Mouse (Mus musculus) thymus, postnatal 4 days (tissue): ENCODE results near the gene Pold2.
"Not testable (repeated sequence)": the region's sequence is repeated elsewhere in the genome, so short reads cannot be mapped to it uniquely, and the experiment has no call there.

ENCODE experiments used
- DNase-seq: peaks from one replicate; pipeline ENCODE4 v3.0.0; 2021

Pold2 gene

DNA sequence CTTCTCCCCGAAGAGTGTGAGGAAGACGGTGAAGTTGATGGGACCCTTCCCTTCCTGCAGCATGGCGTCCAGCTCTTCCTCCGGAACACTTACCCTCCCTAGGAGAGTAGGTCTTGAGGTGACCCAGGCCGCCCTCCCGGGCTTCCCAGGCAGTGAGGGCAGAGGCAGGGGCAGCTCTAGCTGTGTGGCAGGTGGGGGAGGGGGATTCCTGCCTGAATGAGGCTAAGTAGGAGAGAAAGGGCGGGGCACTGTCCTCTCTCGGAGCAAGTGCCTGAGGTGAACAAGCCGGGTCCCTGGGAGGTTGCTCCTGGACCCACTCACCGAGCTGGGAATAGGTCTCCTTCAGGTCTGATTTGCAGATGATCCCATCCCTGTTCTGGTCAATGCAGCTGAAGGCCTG is 19.7 kb upstream of the Pold2 start:
- no peak for DNase-seq

DNA sequence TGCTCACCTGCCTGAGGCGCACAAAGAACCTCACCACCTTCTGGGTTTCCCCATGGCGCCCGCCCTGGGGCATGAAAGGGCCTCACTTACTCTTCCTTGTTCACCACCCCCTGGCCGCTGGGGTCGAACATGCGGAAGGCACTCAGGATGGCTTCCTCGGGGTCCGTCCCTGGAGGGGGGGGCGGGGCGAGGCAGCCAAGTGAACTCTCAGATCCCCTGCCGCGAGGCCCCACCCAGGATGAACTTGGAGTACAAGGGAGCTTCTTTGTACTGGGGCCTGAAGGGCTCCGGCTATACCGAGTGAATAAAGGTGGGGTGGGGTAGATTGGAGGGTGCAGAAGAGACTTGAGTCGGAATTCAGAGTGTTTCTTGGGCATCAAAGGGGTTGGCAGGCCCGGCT is 19.1 kb upstream of the Pold2 start:
- DNase-seq = peak; percentile 37

DNA sequence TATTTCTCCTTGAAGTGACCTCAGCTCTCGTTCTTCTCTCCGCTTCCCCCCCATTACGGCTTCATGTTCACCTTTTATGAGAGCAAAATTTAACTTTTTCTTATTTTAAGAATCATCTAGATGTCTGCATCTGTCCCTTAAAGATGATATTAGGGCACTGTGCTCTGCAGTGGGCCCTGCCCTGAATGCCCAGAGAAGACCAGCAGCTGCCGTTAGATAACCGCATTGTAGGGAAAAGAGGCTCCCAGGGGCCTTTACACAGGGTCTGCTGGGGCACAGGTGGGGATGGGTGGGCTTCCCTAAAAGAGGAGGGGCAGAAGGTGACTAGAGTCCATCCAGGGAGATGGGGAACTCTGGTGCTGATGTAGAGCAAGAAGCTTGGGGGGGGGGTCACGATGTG is 15.7 kb upstream of the Pold2 start:
- DNase-seq = no peak

DNA sequence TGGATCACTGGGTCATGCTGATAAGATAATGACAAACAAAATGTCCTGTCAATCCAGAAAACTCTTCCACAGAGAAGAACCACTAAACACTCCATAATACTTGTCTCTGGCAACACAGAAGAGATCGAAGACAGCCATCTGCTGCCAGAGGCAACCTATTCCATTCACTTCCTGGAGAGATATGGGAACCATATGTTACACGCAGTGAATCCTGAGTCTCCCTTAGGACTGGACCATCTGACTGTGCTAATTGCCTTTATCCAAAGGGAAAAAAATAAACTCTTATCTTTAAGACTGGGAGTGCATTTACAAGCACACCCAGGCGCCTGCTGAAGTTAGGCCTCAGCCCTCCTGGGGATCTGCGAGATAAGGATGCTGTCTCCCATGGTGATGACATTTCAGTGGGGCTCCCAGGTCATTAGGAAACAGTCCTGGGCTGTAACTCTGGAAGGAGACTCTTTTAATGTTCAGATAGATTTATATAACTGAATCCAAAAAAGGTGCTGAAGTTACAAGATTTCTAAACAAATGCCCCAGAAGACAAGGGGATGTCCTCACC is 14.8 kb upstream of the Pold2 start:
- DNase-seq = no peak

DNA sequence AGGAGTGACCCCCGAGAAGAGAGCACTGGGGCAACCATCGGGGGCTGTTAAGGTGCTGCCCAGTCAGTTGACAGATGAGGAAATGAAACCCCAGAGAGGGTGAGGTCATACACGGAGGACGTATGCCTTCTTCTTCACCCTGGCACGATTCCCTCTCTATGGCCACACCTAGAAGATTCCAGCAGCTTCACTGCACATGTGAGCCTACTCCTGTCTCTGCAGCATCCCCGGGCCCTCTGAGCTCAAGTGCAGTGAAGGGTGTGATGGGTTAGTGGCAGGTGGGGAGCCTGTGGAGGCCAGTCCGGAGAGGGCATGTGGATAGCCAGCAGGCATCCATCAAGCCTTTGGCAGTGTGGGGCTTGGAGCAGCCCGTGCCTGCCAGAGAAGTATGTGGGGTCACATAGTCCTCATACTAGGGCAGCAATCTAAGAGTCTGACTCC is 14.1 kb upstream of the Pold2 start:
- DNase-seq = no peak

DNA sequence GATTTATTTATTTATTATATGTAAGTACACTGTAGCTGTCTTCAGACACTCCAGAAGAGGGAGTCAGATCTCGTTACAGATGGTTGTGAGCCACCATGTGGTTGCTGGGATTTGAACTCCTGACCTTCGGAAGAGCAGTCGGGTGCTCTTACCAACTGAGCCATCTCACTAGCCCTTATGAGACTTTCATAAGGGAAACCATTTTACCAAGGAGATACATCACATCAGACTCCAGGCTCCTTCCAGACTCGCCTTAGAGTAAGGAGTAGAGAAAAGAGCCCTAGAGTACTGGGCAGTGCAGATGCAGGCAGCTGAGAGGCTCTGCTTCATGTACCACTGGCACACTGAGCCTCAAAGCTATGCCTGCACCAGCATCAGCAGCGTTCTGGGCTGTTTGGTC is 10.5 kb upstream of the Pold2 start:
- DNase-seq = not testable (repeated sequence)

DNA sequence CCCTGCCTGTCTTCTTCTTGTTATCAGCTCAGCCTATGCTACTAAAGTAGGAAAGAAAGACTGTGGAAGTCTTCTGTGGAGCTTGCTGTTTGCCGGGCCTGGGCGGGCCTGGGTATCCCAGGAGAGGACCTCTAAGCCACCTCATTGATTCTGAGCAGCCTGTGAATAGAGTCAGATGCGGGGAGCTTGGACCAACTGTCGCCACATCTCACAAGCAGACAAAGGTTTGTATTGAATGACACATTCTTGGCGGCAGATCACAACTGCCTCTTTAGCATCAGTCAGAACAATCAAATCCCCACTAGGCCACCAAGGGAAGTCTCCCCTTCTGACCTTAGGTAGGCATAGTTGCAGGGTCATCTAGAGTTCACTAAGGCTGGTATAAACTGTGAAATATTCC is 9.2 kb upstream of the Pold2 start:
- DNase-seq = no peak

DNA sequence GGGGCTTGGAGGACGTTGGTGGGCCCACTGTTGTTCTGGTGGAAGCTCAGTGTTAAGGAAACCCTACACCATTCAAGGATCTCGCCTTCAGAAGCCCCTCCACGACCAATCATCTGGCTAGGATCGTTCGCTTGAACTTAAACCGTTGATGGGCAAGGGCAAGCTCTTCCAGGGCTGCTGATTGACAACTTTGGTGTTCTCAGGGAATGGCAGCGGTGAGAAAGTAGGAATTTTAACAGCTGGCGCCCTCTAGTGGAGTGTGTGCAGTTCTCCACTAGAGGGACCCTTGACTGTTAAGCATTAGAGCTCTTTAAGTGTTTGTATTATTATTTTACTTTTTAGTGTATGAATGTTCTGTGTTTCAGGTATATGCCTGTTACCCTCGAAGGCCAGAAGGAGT is 8.1 kb upstream of the Pold2 start:
- DNase-seq = peak; percentile 78

DNA sequence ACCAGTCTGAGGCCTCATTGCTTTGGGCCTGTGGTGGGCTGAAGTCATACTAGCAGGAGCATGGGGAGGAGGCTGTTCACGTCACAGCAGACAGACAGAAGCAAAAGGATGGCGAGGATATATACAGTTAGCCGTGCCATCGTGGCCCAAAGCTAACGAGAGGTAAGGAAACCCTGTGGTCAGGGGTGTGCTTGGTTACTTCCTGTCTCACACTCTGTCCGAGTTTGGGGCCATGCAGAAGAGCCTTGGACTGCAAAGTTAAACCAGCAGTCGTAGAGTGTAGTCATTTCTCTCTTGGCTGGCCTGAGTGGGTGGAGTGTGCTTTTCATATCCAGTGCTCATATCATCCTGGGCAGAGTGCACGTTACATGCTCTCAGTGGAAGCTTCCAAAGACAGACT is 4.4 kb upstream of the Pold2 start:
- no peak for DNase-seq

DNA sequence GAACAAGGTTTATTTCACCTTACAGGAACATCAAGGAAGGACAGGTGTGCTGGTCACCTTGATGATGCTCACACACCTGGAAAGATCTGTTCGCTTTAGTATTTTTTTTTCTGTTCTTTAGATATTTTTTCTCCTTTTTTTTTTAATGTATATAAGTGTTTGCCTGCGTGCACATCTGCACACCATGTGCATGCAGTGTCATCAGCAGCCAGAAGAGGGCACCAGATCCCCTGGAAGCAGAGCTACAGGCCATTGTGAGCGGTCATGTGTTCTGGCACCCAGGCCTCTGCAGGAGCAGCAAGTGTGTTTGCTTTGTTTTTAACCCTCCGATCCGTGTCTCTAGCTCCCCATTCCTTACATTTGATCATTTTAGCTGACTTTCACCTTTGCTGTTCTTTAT is 1.8 kb upstream of the Pold2 start:
- DNase-seq = peak; percentile 80

DNA sequence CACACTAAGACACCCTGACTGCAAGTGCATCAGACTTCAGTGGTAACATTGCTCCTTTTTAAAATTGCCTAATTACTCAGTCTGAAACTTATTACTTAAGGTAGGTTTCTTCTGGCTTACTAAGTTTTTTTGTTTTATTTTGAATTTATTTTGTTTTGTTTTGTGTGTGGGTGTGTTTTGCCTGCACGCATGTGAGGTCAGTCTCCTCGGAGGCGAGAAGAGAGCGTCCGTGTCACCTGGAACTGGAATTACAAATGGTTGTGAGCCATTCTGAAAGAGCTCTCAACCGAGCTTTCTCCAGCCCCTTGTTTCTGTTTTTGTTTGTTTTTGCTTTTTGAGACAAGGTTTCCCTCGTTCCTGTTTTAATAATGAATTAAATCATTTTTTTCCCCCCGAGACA is 569 bp upstream of the Pold2 start:
- no peak for DNase-seq

DNA sequence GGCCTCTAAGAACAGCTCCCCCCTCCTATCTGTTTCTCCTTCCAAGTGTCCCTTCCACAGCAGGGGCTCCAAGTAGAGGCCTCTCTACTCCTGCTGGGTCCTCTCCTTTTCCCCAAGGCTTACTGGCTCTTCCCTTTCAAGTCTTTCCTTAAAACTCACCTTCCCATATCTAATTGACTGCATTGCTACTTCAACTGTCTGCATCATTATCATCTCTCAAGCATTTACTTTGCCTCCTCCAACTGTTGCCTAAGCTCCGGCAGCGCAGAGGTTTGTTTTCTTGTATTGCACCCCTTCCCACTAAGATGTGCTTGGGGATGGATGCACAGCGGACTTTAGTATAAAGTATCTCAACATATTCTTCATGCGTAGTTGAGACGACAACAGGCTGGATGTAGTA is 671 bp downstream of the Pold2 start:
- no peak for DNase-seq

DNA sequence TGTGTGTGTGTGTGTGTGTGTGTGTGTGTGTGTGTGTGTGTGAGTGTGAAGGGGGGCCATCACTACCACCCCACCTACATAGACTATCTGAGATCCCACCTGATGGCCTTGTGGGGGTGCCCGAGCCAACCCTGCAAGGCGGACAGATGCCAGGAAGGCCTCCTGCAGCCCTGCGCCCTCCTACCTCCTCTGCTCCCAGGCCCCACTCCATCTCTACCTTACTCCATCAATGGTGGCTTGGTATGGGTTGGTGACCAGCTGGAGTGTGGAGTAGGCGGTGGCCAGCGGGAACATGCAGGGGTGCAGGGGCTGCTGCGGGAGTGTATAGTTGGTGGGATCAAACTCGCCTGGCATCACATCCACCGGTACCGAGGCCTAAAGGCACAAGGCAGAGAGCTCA is 4.9 kb downstream of the Pold2 start:
- DNase-seq = no peak

DNA sequence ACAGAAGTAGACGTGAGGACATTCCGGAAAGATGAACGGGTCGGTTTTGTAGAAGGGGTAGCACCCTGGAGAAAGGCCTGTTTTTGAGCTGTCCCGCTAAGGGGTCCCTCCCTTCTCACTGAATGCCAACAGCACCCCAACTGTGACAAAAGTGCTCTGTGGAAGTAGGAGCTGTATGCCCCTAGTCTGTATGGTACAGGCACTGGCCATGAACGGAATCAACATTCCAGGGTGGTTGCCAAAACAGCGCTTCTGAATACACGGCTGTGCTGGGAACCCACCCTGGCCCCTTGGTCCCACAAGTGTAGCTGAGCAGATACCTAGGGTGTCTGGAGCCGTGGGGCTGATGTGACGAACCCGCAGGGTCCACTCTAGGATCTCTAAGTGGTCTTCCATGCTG is 5.4 kb downstream of the Pold2 start:
- no peak for DNase-seq

DNA sequence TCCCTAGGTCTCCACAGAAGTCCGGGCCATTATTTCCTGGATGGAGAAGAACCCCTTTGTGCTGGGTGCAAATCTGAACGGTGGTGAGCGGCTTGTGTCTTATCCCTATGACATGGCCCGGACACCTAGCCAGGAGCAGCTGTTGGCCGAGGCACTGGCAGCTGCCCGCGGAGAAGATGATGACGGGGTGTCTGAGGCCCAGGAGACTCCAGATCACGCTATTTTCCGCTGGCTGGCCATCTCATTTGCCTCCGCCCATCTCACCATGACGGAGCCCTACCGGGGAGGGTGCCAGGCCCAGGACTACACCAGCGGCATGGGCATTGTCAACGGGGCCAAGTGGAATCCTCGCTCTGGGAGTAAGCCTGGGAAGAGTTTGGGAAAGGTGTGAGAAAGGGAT is 8.0 kb downstream of the Pold2 start:
- no peak for DNase-seq

DNA sequence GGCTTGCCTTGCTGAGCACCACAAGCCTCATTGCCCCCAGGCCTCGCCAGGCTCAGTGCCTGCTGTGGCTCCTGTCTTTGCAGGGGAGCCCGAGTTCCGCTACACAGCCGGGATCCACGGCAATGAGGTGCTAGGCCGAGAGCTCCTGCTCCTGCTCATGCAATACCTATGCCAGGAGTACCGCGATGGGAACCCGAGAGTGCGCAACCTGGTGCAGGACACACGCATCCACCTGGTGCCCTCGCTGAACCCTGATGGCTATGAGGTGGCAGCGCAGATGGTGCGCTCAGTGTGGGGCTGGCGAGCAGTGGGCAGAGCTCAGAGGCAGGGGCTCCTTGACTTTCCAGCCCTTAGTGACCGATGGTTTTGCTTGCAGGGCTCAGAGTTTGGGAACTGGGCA is 8.8 kb downstream of the Pold2 start:
- no peak for DNase-seq

DNA sequence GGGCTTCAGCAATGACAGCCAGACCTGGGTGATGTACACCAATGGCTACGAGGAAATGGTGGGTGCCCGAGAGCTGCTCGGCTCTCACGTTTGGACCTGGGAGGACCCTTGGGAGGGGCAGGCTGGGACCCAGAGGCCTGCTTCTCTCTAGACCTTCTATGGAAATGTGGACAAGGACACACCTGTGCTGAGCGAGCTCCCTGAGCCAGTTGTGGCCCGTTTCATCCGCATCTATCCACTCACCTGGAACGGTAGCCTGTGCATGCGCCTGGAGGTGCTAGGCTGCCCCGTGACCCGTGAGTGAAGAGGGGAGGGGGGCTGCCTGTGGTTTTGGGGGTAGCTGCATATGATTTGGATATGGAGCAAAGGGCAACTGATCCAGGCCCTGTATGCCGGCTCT is 9.8 kb downstream of the Pold2 start:
- DNase-seq = no peak

DNA sequence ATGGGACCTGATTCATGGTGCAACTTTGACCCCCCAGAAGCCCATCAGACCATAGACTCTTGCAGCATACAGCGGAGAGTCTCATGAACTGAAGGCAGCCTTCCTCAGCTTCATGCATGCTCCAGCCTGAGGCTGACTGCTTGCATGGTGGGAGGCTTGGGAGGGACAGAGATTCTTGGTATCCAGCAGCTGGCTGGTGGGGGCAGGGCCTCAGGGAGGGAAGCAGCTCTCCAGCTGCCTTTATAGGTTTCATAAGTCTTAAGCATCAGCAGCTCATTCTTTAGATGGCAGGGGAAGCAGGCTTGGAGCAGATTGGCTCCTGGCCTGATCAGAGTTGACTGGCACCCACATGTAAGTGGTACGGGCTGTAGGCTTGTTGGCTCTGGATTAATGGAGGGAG is 10.9 kb downstream of the Pold2 start:
- no peak for DNase-seq

DNA sequence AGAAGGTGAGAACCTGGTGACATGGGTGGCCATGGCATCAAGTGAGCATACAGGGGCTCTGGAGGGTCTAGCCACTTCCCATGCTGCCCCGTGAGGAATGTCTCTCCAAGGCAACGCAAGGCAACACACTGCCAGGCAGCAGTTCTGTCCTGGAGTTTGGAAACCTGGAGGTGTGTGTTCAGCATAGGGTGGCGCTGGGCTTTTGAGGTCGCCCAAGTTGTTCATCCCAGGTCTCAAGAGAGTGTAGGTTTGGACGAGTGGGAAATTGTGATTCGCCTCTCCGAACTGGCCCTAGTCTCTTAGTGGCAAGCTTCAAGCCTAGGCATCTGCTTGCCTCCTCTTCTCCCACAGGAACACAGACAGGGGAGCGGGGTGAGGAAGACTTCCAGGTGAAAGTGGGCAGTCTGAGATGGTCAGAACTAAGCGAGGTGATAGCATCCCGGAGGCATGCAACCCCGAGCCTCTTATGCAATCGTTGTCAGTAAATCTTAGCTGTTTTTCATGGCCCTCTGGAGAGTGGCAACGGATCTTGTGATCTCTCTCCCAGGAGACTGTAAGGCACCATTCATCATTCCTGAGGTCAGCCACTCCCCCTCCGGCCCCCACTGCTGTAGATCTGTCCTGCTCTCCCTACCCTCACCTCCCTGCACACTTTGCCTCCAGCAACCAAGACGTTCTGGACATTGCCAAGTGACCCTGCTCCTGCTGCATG is 15.5 kb downstream of the Pold2 start:
- DNase-seq = no peak

DNA sequence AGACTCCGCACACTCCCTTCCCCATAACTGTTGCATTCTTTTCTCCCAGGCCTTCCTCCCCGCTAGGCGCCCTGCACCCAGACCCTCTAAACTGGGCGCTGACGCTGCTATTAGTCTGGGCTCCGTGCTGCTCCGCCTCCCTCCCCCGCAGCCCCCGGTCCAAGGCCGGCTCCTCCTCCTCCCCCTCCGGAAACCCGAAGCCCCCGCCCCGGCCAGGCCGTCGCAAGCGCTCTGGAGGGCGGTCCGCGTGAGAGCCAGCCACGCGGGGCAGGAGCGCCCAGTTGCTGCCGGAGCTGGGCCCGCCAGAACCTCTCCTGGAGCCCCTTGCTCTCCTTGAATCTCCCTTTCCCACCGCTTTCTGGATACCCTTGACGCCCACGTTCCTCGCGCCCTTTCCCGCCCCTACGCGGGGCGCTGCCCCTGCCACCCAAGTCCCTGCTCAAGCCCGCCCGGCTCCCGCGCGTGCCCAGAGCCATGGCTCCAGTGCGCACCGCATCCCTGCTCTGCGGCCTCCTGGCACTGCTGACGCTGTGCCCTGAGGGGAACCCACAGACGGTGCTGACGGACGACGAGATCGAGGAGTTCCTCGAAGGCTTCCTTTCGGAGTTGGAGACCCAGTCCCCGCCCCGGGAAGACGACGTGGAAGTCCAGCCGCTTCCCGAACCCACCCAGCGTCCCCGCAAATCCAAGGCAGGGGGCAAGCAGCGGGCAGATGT is 16.3 kb downstream of the Pold2 start, which contains the start of gene Aebp1:
TSS of gene Aebp1 (plus strand) at position 270 of the 716 bp plus-strand sequence.
- DNase-seq = peak; percentile 58

DNA sequence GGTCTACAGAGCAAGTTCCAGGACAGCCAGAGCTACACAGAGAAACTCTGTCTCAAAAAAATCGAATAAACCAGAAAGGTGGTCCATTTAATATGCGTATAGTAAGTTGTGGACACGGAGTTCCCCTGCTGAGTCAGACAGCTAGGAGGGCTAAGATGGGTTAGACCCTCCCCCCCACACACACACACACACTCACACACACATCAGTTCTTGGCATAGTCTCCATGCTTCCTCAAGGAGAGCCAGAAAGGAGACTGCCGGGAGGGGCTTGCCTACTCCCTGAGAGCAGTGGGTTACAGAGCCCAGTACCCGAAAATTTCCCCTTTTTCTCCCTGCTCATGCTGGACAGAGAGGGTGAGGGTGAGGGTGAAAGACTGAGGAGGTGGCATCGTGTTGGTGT is 17.5 kb downstream of the Pold2 start:
- no peak for DNase-seq

DNA sequence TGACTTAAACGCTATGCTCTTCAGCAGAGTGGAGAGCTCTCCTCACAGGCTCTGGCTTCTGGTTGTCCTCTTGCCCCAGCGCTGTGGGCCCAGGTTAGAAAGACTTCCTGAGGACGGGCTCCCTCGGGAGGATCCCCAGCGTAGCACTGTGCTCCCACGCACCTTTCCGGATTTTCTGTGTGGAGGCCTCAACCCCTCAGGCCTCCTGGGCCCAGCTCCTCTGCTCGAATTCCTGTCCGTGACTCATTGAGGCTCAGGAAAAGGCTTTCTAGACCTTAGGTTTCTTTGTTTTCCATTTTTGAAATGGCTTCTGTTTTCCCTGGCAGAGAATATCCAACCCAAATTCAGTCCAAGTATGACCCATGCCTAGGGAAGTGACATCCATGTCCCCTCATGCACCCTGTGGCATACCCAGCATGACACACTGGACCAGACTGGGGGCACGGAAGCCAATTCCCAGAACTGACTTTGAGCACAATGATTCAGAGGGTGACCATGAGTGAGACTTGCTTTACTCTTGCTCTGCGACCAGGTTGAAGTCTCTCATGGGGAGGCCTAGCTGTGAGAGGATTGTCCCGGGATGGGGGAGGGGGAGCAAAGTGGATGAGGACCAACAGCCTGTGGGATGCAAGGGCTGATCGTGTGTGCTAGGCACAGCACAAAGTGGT is 18.1 kb downstream of the Pold2 start:
- DNase-seq = no peak

DNA sequence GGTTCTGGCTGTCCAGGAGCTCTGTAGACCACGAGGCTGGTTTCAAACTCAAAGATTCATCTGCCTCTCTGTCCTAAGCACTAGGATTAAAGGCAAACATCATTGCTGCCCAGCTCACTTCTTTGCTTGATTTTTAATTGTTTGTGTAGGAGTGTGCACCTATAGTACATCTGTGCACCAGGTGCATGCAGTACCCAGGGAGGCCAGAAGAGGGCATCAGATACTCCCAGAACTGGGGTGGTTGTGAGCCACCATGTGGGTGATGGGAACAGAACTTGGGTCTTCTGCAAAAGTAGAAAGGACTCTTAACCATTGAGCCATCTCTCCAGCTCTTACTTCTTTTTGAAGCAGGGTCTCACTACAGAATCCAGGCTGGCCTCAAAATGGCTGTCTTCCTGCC is 19.4 kb downstream of the Pold2 start:
- peak; percentile 34 for DNase-seq
